Mouse (Mus musculus) neural tube, embryonic 14.5 days (tissue): ENCODE results near the gene Gm3448. TPM values are rescaled to one million over a fixed set of nuclear protein-coding genes. Genes with fewer than 3 reads are reported as not detected.
"Not testable (repeated sequence)": the region's sequence is repeated elsewhere in the genome, so short reads cannot be mapped to it uniquely, and the experiment has no call there.

ENCODE experiments used
- ATAC-seq: fragments of 200-750 bp; cut with Nextera tagmentation; 2 replicates; pipeline ENCODE4 v1.8.0; 2017; ENCODE audit warnings: low read depth, mild to moderate bottlenecking, moderate TSS enrichment, moderate library complexity
- H3K27ac ChIP-seq: fragments of 300-500 bp; sonication (generic); 2 replicates; pipeline ENCODE4 v1.5.1; 2014; ENCODE audit warnings: low read depth, mild to moderate bottlenecking, control low read depth, low read length, moderate library complexity, mixed read lengths
- H3K27me3 ChIP-seq: fragments of 300-500 bp; sonication (generic); 2 replicates; pipeline ENCODE4 v1.6.1; 2014; ENCODE audit warnings: low read length; ENCODE audit not compliant: control insufficient read depth, insufficient read depth
- H3K36me3 ChIP-seq: fragments of 300-500 bp; sonication (generic); 2 replicates; pipeline ENCODE4 v1.6.1; 2014; ENCODE audit warnings: low read length, mixed read lengths; ENCODE audit not compliant: control insufficient read depth, insufficient read depth
- H3K4me1 ChIP-seq: fragments of 300-500 bp; sonication (generic); 2 replicates; pipeline ENCODE4 v1.6.1; 2014; ENCODE audit warnings: low read length; ENCODE audit not compliant: control insufficient read depth, insufficient read depth
- H3K4me2 ChIP-seq: fragments of 300-500 bp; sonication (generic); 2 replicates; pipeline ENCODE4 v1.6.1; 2014; ENCODE audit warnings: mild to moderate bottlenecking, low read depth, low read length, control low read depth
- H3K4me3 ChIP-seq: fragments of 300-500 bp; sonication (generic); 2 replicates; pipeline ENCODE4 v1.5.1; 2014; ENCODE audit warnings: low read depth, low read length, control low read depth, mixed read lengths
- H3K9ac ChIP-seq: fragments of 300-500 bp; sonication (generic); replicated peaks from 2 replicates; pipeline ENCODE4 v1.6.1; 2014; ENCODE audit warnings: low read depth, mild to moderate bottlenecking, control low read depth, low read length, mixed read lengths
- H3K9me3 ChIP-seq: fragments of 300-500 bp; sonication (generic); 2 replicates; pipeline ENCODE4 v1.6.1; 2016; ENCODE audit warnings: low read length; ENCODE audit not compliant: control insufficient read depth
- WGBS: fragments of 180-500 bp; shearing (Covaris S2); extraction: QIAGEN DNeasy Blood & Tissue Kit; methylation state at CpG from one replicate; pipeline ENCODE4 v1.1.7; 2014; 5-methylcytosine and 5-hydroxymethylcytosine counted together
- polyA plus RNA-seq: library from polyadenylated mRNA; unstranded; fragments of >200 nt; fragmentation: Nextera tagmentation; extraction: Ambion mirVana; gene quantifications from 2 replicates; pipeline ENCODE4 v1.2.1, GENCODE M21; 2014

Gm3448 gene
- polyA plus RNA-seq, 1 experiment from 2014 or later: 4.2 TPM

DNA sequence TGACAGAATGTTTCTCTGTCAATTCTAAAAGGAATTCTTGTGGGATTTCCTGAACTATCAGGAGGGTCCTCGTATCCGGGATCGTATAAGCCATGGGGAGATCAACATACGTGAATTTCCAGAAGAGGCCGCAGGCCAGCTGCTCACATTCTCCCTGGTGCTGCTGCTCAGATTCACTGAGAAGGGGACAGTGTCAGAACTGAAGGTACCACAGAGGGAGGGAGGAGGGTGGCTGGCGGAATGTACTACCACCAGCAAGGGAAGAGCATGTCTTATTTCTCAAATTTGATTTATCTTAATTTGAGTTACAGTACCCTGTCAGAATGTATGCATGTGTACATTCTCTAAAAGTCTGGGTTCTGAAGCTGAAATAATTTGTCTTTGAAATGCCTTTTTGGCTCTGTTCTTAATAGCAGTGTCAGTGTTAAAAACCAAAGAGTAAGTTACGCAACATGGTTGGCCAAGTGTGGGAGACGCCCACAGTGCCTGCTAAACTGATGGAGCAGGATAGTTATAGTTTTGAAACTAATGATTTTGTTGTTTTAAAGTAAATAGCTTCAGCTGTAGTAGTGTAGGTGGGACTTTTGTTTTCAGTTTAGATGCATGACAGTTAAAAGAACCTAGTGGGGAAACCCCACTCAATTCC, 12.0 kb upstream of the Gm3448 start:
- H3K4me1 ChIP-seq, H3K27ac ChIP-seq, ATAC-seq, H3K4me2 ChIP-seq, H3K9ac ChIP-seq, H3K27me3 ChIP-seq, H3K9me3 ChIP-seq, H3K4me3 ChIP-seq: not testable (repeated sequence)
- WGBS: 97% methylated on average over 5 of the region's 8 CpGs
- H3K36me3 ChIP-seq: peaks cover 12% of the 10 kb centered on the region

DNA sequence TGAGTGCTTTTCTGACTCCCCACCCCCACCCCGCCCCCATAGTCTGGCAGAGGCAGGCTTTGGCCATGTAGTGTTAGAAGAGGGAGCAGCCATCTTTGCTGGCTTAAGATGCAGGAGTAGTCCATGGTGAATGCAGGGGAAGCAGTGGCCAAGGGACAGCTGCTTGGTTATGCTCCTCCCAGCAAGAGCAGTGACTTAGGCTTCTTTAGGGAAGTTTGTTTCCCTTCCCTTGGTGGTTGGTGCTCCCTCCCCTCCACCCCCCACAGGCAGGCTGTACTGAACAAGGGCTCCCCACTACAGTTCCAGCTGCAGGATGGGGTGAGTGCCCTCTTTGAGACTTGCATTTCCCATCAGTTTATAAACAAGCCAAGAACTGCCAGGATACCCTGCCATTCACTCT, 11.4 kb upstream of the Gm3448 start:
- H3K4me3 ChIP-seq, H3K9me3 ChIP-seq, H3K9ac ChIP-seq, ATAC-seq, H3K4me2 ChIP-seq, H3K4me1 ChIP-seq, H3K27me3 ChIP-seq, H3K27ac ChIP-seq: not testable (repeated sequence)
- WGBS: 64% methylated on average over 1 of the region's 1 CpGs
- peaks cover 12% of the 10 kb centered on the region for H3K36me3 ChIP-seq

DNA sequence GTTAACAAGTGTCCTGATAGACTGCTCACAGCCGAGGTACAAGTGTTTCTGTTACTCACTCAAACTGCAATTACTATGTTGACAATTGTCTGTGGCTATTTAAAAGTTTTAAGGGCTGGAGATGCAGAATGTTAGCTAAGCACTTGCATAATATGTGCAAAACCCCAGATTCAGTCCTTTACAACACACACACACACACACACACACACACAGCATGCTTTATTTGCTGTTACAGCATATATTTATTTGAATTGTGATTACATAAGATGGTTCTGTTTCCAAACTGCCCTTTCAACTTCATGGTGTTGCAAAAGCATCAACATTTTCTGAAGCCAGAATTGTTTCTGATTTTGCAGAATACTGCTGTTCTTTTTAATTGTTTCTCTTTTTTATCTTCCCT, 9.0 kb upstream of the Gm3448 start:
- not testable (repeated sequence) for H3K27ac ChIP-seq, H3K9me3 ChIP-seq, H3K4me3 ChIP-seq, H3K36me3 ChIP-seq, H3K4me2 ChIP-seq, ATAC-seq, H3K4me1 ChIP-seq, H3K27me3 ChIP-seq, H3K9ac ChIP-seq
- WGBS: no CpG with 5 or more reads among the region's 1 CpGs

DNA sequence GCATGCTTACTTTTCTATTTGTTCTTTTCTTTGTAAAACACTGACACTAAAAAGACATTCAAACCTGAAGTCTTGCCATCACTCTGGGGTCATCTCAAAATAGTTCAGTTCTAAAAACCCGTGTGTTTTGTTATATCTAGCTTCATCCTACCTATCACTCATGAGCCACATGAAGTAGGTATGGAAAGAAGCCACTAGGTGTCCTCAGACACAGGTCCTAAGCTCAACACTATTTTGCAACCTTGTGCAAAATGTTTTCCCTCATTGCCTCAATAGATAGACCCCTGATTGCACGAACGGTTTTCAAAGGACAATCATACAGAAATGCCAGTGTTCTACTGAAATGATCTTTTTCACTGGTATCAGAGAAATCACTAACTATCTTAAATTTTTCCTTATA, 882 bp downstream of the Gm3448 start:
- 0 out of 2 replicates have a peak, but pooled peaks have one; percentile 19 for ATAC-seq
- not testable (repeated sequence) for H3K27ac ChIP-seq, H3K27me3 ChIP-seq, H3K4me2 ChIP-seq, H3K4me1 ChIP-seq, H3K9ac ChIP-seq, H3K36me3 ChIP-seq, H3K4me3 ChIP-seq, H3K9me3 ChIP-seq
- no CpG with 5 or more reads among the region's 3 CpGs for WGBS

DNA sequence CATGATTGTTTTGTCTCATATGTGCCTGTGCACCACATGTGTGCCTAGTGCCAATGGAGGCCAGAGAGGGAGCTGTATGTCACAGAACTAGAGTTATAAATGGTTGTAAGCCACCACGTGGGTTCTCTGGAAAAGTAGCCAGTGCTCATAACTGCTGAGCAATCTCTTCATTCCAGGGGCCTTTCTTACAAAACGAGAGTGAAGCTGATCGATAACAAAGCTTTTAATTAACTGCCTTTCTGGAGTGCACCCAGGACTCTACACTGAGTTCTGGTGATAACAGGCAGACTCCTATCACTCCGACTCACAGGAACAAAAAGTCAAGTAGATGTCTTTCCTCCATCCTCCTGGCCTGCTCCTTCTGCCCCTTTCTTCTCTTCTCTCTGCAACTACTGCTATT, 9.9 kb downstream of the Gm3448 start:
- H3K4me2 ChIP-seq, H3K9ac ChIP-seq, H3K4me1 ChIP-seq, H3K4me3 ChIP-seq, H3K27me3 ChIP-seq, H3K36me3 ChIP-seq, H3K27ac ChIP-seq, H3K9me3 ChIP-seq, ATAC-seq: not testable (repeated sequence)
- no CpG with 5 or more reads among the region's 4 CpGs for WGBS

DNA sequence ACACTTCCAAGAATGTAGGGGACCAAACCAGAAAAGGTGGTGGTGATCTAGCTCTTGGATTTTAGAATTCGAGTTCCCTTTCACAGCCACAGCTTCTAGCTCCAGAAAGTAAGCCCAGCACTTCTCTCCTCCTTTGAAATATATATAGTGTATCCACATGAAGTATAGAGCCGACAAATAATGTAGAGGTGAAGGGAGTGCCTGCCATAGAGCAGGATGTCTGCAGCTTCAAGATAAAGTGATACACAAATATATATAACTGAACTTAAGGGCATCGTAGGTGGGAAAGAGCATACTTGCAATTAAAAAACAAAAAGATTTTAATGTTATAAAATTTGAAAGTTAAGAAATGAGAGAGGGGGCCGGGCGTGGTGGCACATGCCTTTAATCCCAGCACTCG, 15.8 kb downstream of the Gm3448 start:
- WGBS: no CpG with 5 or more reads among the region's 6 CpGs
- not testable (repeated sequence) for H3K4me3 ChIP-seq, H3K4me2 ChIP-seq, ATAC-seq, H3K36me3 ChIP-seq, H3K4me1 ChIP-seq, H3K27me3 ChIP-seq, H3K9me3 ChIP-seq, H3K9ac ChIP-seq, H3K27ac ChIP-seq

DNA sequence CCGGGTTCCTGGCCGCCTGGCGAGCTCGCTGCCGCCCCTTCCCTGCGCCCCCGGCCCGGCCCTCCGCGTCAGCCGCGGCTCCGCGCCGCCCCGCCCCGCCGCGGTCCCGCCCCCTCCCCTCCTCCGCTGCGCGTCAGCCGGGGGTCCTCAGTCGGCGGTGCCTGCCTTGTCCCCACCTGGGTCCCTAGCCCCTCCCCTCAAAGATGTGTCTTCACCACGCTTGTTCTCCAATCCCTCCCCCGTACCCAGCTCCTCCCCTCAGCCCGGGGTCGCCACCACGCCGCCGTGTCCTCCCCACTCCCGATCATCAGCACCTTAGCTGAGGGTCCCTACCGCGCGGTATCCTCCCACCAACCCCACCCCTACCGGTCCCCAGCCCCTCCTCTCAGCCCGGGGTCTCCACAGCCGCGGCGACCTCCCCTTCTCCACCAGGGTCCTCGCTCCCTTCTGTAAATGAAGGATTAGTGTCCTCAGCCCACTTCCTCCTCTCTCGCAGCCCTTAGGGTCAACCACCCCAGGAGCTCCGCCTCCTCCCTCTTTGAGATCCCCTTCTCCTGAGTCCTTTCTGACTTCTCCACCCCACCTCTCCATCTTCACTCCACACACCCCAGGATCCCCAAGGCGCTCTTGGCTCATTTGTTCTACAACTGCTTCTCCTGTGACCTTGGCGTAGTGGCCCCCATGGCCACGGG, 16.7 kb downstream of the Gm3448 start:
- not testable (repeated sequence) for H3K27ac ChIP-seq, H3K4me2 ChIP-seq, H3K4me3 ChIP-seq, H3K27me3 ChIP-seq, H3K4me1 ChIP-seq, H3K9me3 ChIP-seq, H3K36me3 ChIP-seq, H3K9ac ChIP-seq
- WGBS: no CpG with 5 or more reads among the region's 48 CpGs
- peak; percentile 90 for ATAC-seq

DNA sequence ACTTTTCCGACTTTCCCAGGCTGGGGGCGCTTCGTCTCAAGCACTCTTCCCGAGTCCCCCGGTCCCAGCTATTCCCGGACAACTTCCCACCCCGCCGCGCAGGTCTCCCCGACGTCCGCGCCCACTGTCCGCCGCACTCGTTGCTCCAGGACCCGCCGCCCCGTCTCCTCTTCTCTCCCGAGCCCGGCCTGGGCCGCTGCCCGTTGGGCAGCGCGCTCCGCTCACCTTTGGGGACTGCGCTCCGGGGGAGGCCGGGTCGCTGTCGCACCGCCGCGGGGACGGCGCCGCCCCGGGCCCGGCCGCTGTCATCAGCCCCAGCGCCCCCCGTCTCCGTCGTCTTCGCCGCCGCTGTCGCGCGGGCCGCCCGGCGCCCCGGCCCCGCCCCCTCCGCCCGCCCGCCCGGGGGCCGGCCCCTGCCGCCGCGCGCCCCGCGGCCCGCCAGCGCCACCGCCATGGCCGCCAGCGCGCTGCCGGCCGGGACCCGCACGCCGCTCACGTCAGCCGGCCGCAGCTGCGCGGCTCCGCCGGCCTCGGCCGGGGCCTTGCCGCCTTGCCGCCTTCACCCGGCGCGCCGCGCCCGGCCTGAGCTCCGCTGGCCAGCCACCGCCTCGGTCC, 17.4 kb downstream of the Gm3448 start:
- H3K4me3 ChIP-seq, H3K36me3 ChIP-seq, H3K27ac ChIP-seq, H3K4me1 ChIP-seq, H3K27me3 ChIP-seq, H3K9ac ChIP-seq, H3K9me3 ChIP-seq, H3K4me2 ChIP-seq: not testable (repeated sequence)
- WGBS: no CpG with 5 or more reads among the region's 97 CpGs
- peak; percentile 76 for ATAC-seq

DNA sequence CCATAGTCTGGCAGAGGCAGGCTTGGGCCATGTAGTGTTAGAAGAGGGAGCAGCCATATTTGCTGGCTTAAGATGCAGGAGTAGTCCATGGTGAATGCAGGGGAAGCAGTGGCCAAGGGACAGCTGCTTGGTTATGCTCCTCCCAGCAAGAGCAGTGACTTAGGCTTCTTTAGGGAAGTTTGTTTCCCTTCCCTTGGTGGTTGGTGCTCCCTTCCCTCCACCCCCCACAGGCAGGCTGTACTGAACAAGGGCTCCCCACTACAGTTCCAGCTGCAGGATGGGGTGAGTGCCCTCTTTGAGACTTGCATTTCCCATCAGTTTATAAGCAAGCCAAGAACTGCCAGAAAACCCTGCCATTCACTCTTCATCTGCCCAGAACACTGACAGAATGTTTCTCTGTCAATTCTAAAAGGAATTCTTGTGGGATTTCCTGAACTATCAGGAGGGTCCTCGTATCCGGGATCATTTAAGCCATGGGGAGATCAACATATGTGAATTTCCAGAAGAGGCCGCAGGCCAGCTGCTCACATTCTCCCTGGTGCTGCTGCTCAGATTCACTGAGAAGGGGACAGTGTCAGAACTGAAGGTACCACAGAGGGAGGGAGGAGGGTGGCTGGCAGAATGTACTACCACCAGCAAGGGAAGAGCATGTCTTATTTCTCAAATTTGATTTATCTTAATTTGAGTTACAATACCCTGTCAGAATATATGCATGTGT, 19.7 kb downstream of the Gm3448 start:
- not testable (repeated sequence) for H3K27ac ChIP-seq, H3K27me3 ChIP-seq, H3K9me3 ChIP-seq, ATAC-seq, H3K4me2 ChIP-seq, H3K4me3 ChIP-seq, H3K9ac ChIP-seq, H3K36me3 ChIP-seq, H3K4me1 ChIP-seq
- 65% methylated on average over 3 of the region's 3 CpGs for WGBS
